Mouse (Mus musculus) myocyte (in vitro differentiated cells): Measurements from ENCODE around the gene Atp10b. TPM values are rescaled to one million over a fixed set of nuclear protein-coding genes. Genes with fewer than 3 reads are reported as not detected.
"Not testable (repeated sequence)": the region's sequence is repeated elsewhere in the genome, so short reads cannot be mapped to it uniquely, and the experiment has no call there.

Source experiments
- H3K27me3 ChIP-seq: one replicate; pipeline ENCODE4 v1.6.1; 2011; ENCODE audit not compliant: control insufficient read depth, insufficient read depth, insufficient read length
- H3K36me3 ChIP-seq: one replicate; pipeline ENCODE4 v1.6.1; 2011; ENCODE audit not compliant: control insufficient read depth, insufficient read depth
- H3K4me2 ChIP-seq: one replicate; pipeline ENCODE4 v1.6.1; 2011; ENCODE audit warnings: low read depth, control low read depth
- H3K4me3 ChIP-seq: one replicate; pipeline ENCODE4 v1.5.1; 2011; ENCODE audit warnings: mild to moderate bottlenecking, control low read depth, moderate library complexity
- H3K79me2 ChIP-seq: one replicate; pipeline ENCODE4 v1.6.1; 2011; ENCODE audit not compliant: control insufficient read depth, insufficient read depth
- H3ac ChIP-seq: one replicate; pipeline ENCODE4 v1.6.1; 2011; ENCODE audit not compliant: control insufficient read depth, insufficient read length
- CEBPB ChIP-seq: IDR thresholded peaks from 2 replicates; pipeline ENCODE4 v1.6.1; 2011; ENCODE audit warnings: mild to moderate bottlenecking, moderate library complexity; ENCODE audit not compliant: poor library complexity, insufficient read depth, severe bottlenecking
- E2F4 ChIP-seq: IDR thresholded peaks from one replicate; pipeline ENCODE4 v1.6.1; 2011; ENCODE audit warnings: mild to moderate bottlenecking, control low read depth, moderate library complexity; ENCODE audit not compliant: insufficient read depth
- MAX ChIP-seq: IDR thresholded peaks from one replicate; pipeline ENCODE4 v1.6.1; 2011; ENCODE audit warnings: low read depth, mild to moderate bottlenecking, control low read depth
- MYOD1 ChIP-seq, 3 experiments: IDR thresholded peaks; one replicate each; pipeline ENCODE4 v1.6.1; 2011; ENCODE audit warnings: control low read depth in 2 of 3, low read depth in 2 of 3, mild to moderate bottlenecking in 2 of 3, moderate library complexity in 1 of 3; ENCODE audit not compliant: insufficient read length in 2 of 3, control insufficient read depth in 1 of 3
- MYOG ChIP-seq, 3 experiments: IDR thresholded peaks; one replicate each; pipeline ENCODE4 v1.6.1; 2011; ENCODE audit warnings: control low read depth in 2 of 3, low read depth in 2 of 3, mild to moderate bottlenecking in 2 of 3; ENCODE audit not compliant: insufficient read length in 2 of 3, control insufficient read depth in 1 of 3, insufficient read depth in 1 of 3
- POLR2A ChIP-seq: IDR thresholded peaks from one replicate; pipeline ENCODE4 v1.6.1; 2011; ENCODE audit warnings: low read depth, mild to moderate bottlenecking, control low read depth, moderate library complexity; ENCODE audit not compliant: insufficient read length
- POLR2AphosphoS2 ChIP-seq: IDR thresholded peaks from one replicate; pipeline ENCODE4 v1.6.1; 2011; ENCODE audit warnings: low read depth, control low read depth; ENCODE audit not compliant: insufficient read length
- REST ChIP-seq: IDR thresholded peaks from one replicate; pipeline ENCODE4 v1.6.1; 2011; ENCODE audit warnings: mild to moderate bottlenecking, control low read depth, moderate library complexity; ENCODE audit not compliant: insufficient read depth, insufficient read length
- SRF ChIP-seq: IDR thresholded peaks from one replicate; pipeline ENCODE4 v1.6.1; 2011; ENCODE audit warnings: low read depth; ENCODE audit not compliant: control insufficient read depth, insufficient read length
- TCF12 ChIP-seq: IDR thresholded peaks from one replicate; pipeline ENCODE4 v1.6.1; 2011; ENCODE audit warnings: mild to moderate bottlenecking, control low read depth; ENCODE audit not compliant: poor library complexity, insufficient read depth, severe bottlenecking
- TCF3 ChIP-seq: IDR thresholded peaks from one replicate; pipeline ENCODE4 v1.6.1; 2011; ENCODE audit warnings: low read depth, control low read depth; ENCODE audit not compliant: insufficient read length
- USF1 ChIP-seq: IDR thresholded peaks from one replicate; pipeline ENCODE4 v1.6.1; 2011; ENCODE audit warnings: low read depth, mild to moderate bottlenecking, control low read depth, moderate library complexity
- polyA plus RNA-seq: library from polyadenylated mRNA; unstranded; fragments of >200 nt; fragmentation: generic; extraction: Trizol; gene quantifications from one replicate; pipeline ENCODE4 v1.2.1, GENCODE M21; 2012; ENCODE audit warnings: missing spikeins

Atp10b gene
- polyA plus RNA-seq, result 0.02 TPM

DNA sequence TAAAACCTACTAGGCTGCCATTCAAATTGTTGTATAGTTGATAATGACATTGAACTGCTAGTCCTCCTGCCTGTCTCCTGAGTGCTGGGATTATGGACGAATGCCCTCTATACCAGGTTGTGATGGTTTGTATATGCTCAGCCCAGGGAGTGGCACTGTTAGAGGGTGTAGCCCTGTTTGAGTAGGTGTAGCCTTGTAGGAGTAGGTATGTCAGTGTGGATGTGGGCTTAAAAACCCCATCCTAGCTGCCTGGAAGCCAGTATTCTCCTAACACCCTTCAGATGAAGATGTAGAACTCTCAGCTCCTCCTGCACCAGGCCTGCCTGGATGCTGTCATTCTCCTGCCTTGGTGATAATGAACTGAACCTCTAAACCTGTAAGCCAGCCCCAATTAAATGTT is at the start of gene Atp10b:
TSS of gene Atp10b (plus strand) at position 301 of the 400 bp plus-strand sequence.
- no peak within 1 kb of the TSS for H3K4me3 ChIP-seq
- H3ac ChIP-seq, result no peak within 1 kb of the TSS
- no peak within 1 kb of the TSS for H3K4me2 ChIP-seq
- TF ChIP-seq USF1, result no peak
- no peak for TF ChIP-seq MYOD1 (IDR thresholded peaks at IDR 0.05; ENCODE audit: control insufficient read depth in 1 of 3, insufficient read length in 2 of 3, low read depth in 2 of 3)
- no peak for TF ChIP-seq POLR2AphosphoS2
- TF ChIP-seq MAX, result no peak
- TF ChIP-seq REST, result no peak
- no peak for TF ChIP-seq E2F4
- no peak for TF ChIP-seq TCF12
- TF ChIP-seq POLR2A, result no peak
- no peak for TF ChIP-seq TCF3
- no peak for TF ChIP-seq CEBPB
- TF ChIP-seq MYOG (IDR thresholded peaks at IDR 0.05; ENCODE audit: control insufficient read depth in 1 of 3, insufficient read depth in 1 of 3, insufficient read length in 2 of 3, low read depth in 2 of 3), result no peak
- no peak for TF ChIP-seq SRF
- no peaks in the 10 kb centered on the region for H3K79me2 ChIP-seq
- H3K36me3 ChIP-seq, result no peaks in the 10 kb centered on the region
- H3K27me3 ChIP-seq, result no peaks in the 10 kb centered on the region

DNA sequence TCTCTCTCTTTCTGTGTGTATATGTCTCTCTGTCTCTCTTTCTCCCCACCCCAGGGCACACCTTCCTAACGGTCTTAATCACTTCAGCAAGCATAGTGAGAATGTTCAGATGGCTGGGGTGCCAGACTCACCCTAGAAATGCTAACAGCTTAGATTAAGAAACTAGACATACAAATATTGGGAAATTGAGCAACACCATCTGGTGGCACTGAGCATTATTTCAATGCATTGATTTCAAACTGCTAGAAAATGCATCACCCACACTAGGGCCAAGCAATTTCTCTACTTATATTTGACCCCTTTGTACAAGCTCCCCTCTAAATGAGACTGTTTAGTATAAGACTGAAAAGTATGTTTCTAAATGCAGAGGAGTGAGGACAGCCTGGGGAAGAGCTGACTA is 48.3 kb upstream of the Atp10b start:
- no peaks in the 10 kb centered on the region for H3K79me2 ChIP-seq
- H3K4me3 ChIP-seq, result no peak overlapping the region
- H3K36me3 ChIP-seq, result no peaks in the 10 kb centered on the region
- no peak overlapping the region for H3ac ChIP-seq
- no peak for TF ChIP-seq MAX
- no peak overlapping the region for H3K4me2 ChIP-seq
- no peaks in the 10 kb centered on the region for H3K27me3 ChIP-seq

DNA sequence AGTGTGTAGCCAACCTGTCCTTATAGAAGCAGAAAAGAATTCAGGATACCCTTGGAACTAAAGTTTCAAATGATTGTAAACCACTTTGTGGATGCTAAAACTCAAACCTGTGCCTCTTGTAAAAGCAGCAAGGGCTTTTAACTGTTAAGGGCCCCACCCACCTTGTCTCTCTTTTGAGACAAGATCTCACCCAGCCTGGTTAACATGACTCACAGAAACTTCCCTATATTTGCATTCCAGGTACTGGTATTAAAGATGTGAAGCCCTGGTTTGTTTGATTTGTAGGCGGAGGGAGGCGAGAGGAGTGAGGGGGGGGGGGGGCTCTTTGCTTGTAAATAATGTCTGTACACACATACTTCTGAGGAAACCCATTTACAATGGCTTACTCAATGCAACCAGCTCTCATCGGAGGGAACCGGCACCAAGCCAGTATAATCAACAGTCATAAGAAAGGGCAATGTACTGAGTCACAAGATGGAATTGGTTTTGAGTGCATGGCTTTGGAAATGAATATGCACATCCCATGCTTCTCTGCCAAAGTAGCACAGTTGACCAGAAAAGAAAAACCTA is 23.7 kb upstream of the Atp10b start:
- TF ChIP-seq MYOD1 (IDR thresholded peaks at IDR 0.05; ENCODE audit: control insufficient read depth in 1 of 3, insufficient read length in 2 of 3, low read depth in 2 of 3) (no peak), CEBPB (0 out of 2 replicates have a peak, but pooled peaks have one; percentile 2), POLR2AphosphoS2 (no peak)

DNA sequence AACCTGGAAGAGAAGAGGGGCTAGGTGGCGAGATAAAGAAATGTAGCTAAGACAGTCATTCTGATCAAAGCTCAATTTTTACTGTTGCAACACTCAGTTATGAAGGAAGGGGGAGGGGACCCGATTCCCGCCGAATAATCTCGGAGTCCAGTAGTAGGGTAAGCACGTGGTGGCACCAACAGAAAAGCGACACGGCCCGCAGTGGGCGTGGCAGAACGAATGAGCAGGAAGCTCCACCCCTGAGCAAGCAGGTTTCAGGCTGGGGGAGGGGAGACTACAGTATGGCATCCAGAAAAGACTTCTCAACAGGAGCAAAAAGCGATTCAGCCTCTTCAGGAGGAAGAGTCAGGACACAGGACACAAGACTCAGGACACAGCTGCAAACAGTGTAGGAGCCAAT is 23.1 kb upstream of the Atp10b start:
- H3K4me2 ChIP-seq, H3K4me3 ChIP-seq, H3K27me3 ChIP-seq, H3ac ChIP-seq, H3K79me2 ChIP-seq, H3K36me3 ChIP-seq: not testable (repeated sequence)

More for the DNA sequence above, 23.7 kb upstream of the Atp10b start:
- H3K27me3 ChIP-seq, result no peaks in the 10 kb centered on the region
- H3K79me2 ChIP-seq, result no peaks in the 10 kb centered on the region
- H3K36me3 ChIP-seq, result no peaks in the 10 kb centered on the region
- H3K4me3 ChIP-seq, result no peak overlapping the region
- no peak overlapping the region for H3K4me2 ChIP-seq
- no peak overlapping the region for H3ac ChIP-seq

DNA sequence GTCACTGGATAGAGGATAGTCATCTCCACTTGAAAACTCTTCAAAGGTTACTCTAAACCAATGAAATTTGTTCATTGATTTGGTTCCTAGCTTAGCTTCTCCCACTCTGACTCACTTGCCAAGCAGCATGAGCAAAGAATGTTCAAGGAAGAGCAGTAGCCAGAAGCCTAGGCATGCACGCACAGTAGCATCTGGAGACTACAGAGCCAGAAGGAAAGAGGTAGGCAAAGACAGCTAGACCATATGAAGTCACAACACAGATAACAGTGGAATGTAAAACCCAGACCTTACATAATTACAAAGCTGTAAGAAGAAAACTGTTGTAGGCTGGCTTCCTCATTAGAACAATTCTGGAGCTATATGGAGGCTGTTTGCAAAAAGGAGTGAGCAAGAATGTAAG is 8.4 kb upstream of the Atp10b start:
- no peak overlapping the region for H3K4me3 ChIP-seq
- no peaks in the 10 kb centered on the region for H3K36me3 ChIP-seq
- no peak overlapping the region for H3K4me2 ChIP-seq
- H3K27me3 ChIP-seq, result no peaks in the 10 kb centered on the region
- TF ChIP-seq SRF (no peak), MAX (no peak), POLR2AphosphoS2 (no peak), TCF12 (no peak), USF1 (no peak), TCF3 (no peak), MYOD1 (IDR thresholded peaks at IDR 0.05; ENCODE audit: control insufficient read depth in 1 of 3, insufficient read length in 2 of 3, low read depth in 2 of 3) (no peak)
- no peaks in the 10 kb centered on the region for H3K79me2 ChIP-seq
- H3ac ChIP-seq, result no peak overlapping the region

DNA sequence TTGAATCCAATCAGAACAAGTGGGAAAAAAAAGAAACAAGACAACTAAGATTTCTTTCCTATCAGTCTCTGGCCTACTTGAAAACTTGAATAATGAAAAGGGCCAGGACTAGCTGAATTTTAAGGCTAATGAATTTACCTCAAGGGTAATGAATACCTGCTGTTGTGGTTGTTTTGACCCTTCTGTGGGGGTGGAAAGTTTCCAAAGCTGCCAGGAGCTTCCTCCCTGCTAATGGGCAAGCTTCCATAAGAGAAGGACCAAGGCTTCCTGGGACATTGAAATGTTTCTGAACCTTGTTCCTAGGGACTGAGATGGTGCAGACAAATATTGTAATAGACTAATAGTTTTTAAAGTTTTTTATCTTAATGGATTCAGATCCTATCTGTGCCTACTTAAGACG is 6.9 kb upstream of the Atp10b start:
- H3ac ChIP-seq, result no peak overlapping the region
- no peaks in the 10 kb centered on the region for H3K36me3 ChIP-seq
- no peak overlapping the region for H3K4me3 ChIP-seq
- no peaks in the 10 kb centered on the region for H3K27me3 ChIP-seq
- TF ChIP-seq MYOD1 (IDR thresholded peaks at IDR 0.05; ENCODE audit: control insufficient read depth in 1 of 3, insufficient read length in 2 of 3, low read depth in 2 of 3) (no peak), E2F4 (no peak), TCF12 (no peak), CEBPB (no peak), POLR2AphosphoS2 (no peak), REST (no peak), MAX (no peak), POLR2A (no peak), MYOG (IDR thresholded peaks at IDR 0.05; ENCODE audit: control insufficient read depth in 1 of 3, insufficient read depth in 1 of 3, insufficient read length in 2 of 3, low read depth in 2 of 3) (no peak), SRF (no peak), USF1 (no peak), TCF3 (no peak)
- H3K4me2 ChIP-seq, result no peak overlapping the region
- H3K79me2 ChIP-seq, result no peaks in the 10 kb centered on the region
